Mouse (Mus musculus): ENCODE results near the gene Mical2. TPM values are rescaled to one million over a fixed set of nuclear protein-coding genes. Genes with fewer than 3 reads are reported as not detected.

Gene Mical2
- polyA plus RNA-seq (2015; fragmentation: Nextera tagmentation; extraction: Ambion mirVana) = 11.5 and 11.7 TPM in 2 replicates

- ATAC-seq (ENCODE audit: insufficient number of reproducible peaks, low FRiP score, low TSS enrichment, low read depth) = peak; percentile 94
- Histone ChIP-seq H3K27me3 (peaks cover 44% of the 10 kb centered on the region), H3K4me1 (peaks cover 27% of the 10 kb centered on the region), H3K27ac (replicated peaks) (no peak within 1 kb of the TSS), H3K4me3 (replicated peaks) (peak within 1 kb of the TSS; percentile 59), H3K36me3 (no peaks in the 10 kb centered on the region), H3K9ac (peak within 1 kb of the TSS; percentile 29; the same call in 1 of the 2 replicates), H3K9me3 (replicated peaks) (no peaks in the 10 kb centered on the region), H3K4me2 (replicated peaks) (peak within 1 kb of the TSS; percentile 99)
- under 1% methylated on average over 53 of the region's 53 CpGs for WGBS
These were observed at the start of gene Mical2 for GRCm38 (mm10) chr7:112225615-112226262. Mical2 (plus strand) TSS chr7:112225856.

DNA sequence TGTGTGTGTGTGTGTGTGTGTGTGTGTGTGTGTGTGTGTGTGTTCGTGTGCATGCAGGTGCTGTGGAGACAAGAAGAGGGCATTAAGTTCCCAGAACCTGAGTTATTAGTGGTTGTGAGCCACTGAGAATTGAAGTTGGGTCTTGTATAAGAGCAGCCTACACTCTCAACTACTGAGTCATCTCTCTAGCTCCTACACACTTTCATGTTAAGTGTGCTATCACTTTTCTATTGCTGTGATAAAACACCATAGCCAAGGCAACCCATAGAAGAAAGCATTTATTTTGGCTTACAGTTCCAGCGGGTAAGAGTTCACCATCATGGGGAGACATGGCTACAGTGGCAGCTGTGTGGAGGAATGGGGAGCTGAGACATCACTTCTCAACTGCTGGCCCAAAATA, 49.0 kb upstream of the Mical2 start:
- H3K4me1 ChIP-seq = peaks cover 12% of the 10 kb centered on the region
- no peak for ATAC-seq (ENCODE audit: insufficient number of reproducible peaks, low FRiP score, low TSS enrichment, low read depth)
- no peak overlapping the region for H3K9ac ChIP-seq
- no peak overlapping the region for H3K27ac ChIP-seq (replicated peaks)
- no peaks in the 10 kb centered on the region for H3K36me3 ChIP-seq
- no peak overlapping the region for H3K4me2 ChIP-seq (replicated peaks)
- H3K9me3 ChIP-seq (replicated peaks) = no peaks in the 10 kb centered on the region
- H3K27me3 ChIP-seq = no peaks in the 10 kb centered on the region
- no peak overlapping the region for H3K4me3 ChIP-seq (replicated peaks)
- WGBS = 84% methylated on average over 2 of the region's 2 CpGs

GRCm38 (mm10) chr7:112180235-112180705, 45.4 kb upstream of the Mical2 start:
- peak; percentile 87 for ATAC-seq (ENCODE audit: insufficient number of reproducible peaks, low FRiP score, low TSS enrichment, low read depth)
- peaks cover 12% of the 10 kb centered on the region for H3K4me1 ChIP-seq

GRCm38 (mm10) chr7:112183258-112183841, 42.3 kb upstream of the Mical2 start:
- H3K4me2 ChIP-seq (replicated peaks) = no peak overlapping the region
- H3K9ac ChIP-seq = no peak overlapping the region
- no peak overlapping the region for H3K27ac ChIP-seq (replicated peaks)
- no peak overlapping the region for H3K4me3 ChIP-seq (replicated peaks)
- peaks cover 16% of the 10 kb centered on the region for H3K4me1 ChIP-seq
- WGBS = 33% methylated on average over 5 of the region's 5 CpGs
- H3K36me3 ChIP-seq = no peaks in the 10 kb centered on the region
- H3K9me3 ChIP-seq (replicated peaks) = no peaks in the 10 kb centered on the region
- H3K27me3 ChIP-seq = no peaks in the 10 kb centered on the region
- no peak for ATAC-seq (ENCODE audit: insufficient number of reproducible peaks, low FRiP score, low TSS enrichment, low read depth)

More at GRCm38 (mm10) chr7:112180235-112180705, 45.4 kb upstream of the Mical2 start:
- Histone ChIP-seq H3K4me2 (replicated peaks) (peak overlapping the region; percentile 34), H3K9ac (no peak overlapping the region), H3K9me3 (replicated peaks) (no peaks in the 10 kb centered on the region), H3K27ac (replicated peaks) (peak overlapping the region; percentile 53), H3K4me3 (replicated peaks) (0 out of 2 replicates have a peak overlapping the region, but pooled peaks have one; percentile 12), H3K36me3 (no peaks in the 10 kb centered on the region), H3K27me3 (no peaks in the 10 kb centered on the region)
- WGBS = 8% methylated on average over 8 of the region's 10 CpGs

DNA sequence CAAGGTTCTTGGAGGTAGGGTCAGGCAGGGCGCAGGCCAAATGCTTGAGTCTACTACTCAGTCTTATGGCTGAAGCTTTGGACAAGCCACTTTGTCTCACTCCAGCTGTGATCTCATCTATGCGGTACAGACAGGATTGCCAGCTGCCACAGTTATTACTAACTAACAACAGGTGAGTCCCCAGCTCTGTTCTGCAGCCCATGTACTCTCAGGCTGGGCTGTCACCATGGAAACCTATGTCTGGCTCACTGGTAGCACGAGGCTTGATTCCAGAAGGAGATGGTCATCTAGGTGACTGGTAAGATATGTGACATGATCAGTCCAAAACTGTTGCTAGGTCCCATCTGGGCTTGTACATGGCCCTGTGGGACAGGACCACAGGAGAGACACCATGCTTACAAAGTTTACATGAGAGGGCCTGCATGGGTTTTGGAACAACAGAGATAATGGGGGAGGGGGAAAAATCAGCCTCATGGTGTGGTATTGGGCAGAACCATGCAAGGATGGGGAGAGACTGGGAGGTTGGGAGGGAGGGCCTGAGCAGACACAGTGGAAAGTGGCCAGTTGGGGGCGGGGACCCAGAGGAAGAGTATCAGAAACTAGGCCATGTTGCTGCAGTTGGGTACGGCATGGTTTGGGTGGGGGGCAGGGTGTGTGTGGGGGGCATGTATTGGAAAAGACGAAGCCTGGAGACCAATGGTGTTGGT, 41.0 kb upstream of the Mical2 start:
- no peaks in the 10 kb centered on the region for H3K27me3 ChIP-seq
- no peak overlapping the region for H3K4me2 ChIP-seq (replicated peaks)
- peaks cover 17% of the 10 kb centered on the region for H3K4me1 ChIP-seq
- WGBS = 71% methylated on average over 6 of the region's 6 CpGs
- no peaks in the 10 kb centered on the region for H3K9me3 ChIP-seq (replicated peaks)
- no peak overlapping the region for H3K4me3 ChIP-seq (replicated peaks)
- H3K9ac ChIP-seq = no peak overlapping the region
- no peaks in the 10 kb centered on the region for H3K36me3 ChIP-seq
- no peak overlapping the region for H3K27ac ChIP-seq (replicated peaks)
- no peak for ATAC-seq (ENCODE audit: insufficient number of reproducible peaks, low FRiP score, low TSS enrichment, low read depth)

GRCm38 (mm10) chr7:112185226-112185745, 40.4 kb upstream of the Mical2 start:
- no peaks in the 10 kb centered on the region for H3K27me3 ChIP-seq
- peaks cover 11% of the 10 kb centered on the region for H3K4me1 ChIP-seq
- H3K9me3 ChIP-seq (replicated peaks) = no peaks in the 10 kb centered on the region
- no peak overlapping the region for H3K9ac ChIP-seq
- ATAC-seq (ENCODE audit: insufficient number of reproducible peaks, low FRiP score, low TSS enrichment, low read depth) = no peak
- H3K4me2 ChIP-seq (replicated peaks) = no peak overlapping the region
- no peak overlapping the region for H3K27ac ChIP-seq (replicated peaks)
- H3K4me3 ChIP-seq (replicated peaks) = no peak overlapping the region
- H3K36me3 ChIP-seq = no peaks in the 10 kb centered on the region
- WGBS = 64% methylated on average over 9 of the region's 9 CpGs

GRCm38 (mm10) chr7:112186871-112187270, 38.8 kb upstream of the Mical2 start:
- H3K9ac ChIP-seq = no peak overlapping the region
- 80% methylated on average over 7 of the region's 7 CpGs for WGBS
- peaks cover 6% of the 10 kb centered on the region for H3K4me1 ChIP-seq
- H3K4me2 ChIP-seq (replicated peaks) = no peak overlapping the region
- H3K27ac ChIP-seq (replicated peaks) = no peak overlapping the region
- no peak for ATAC-seq (ENCODE audit: insufficient number of reproducible peaks, low FRiP score, low TSS enrichment, low read depth)
- H3K36me3 ChIP-seq = no peaks in the 10 kb centered on the region
- no peaks in the 10 kb centered on the region for H3K9me3 ChIP-seq (replicated peaks)
- H3K27me3 ChIP-seq = no peaks in the 10 kb centered on the region
- H3K4me3 ChIP-seq (replicated peaks) = no peak overlapping the region

GRCm38 (mm10) chr7:112187536-112188459, 37.9 kb upstream of the Mical2 start:
- WGBS = 55% methylated on average over 13 of the region's 13 CpGs
- no peak for ATAC-seq (ENCODE audit: insufficient number of reproducible peaks, low FRiP score, low TSS enrichment, low read depth)
- no peak overlapping the region for H3K4me2 ChIP-seq (replicated peaks)
- H3K4me3 ChIP-seq (replicated peaks) = no peak overlapping the region
- H3K9me3 ChIP-seq (replicated peaks) = no peaks in the 10 kb centered on the region
- peaks cover 6% of the 10 kb centered on the region for H3K4me1 ChIP-seq
- no peaks in the 10 kb centered on the region for H3K36me3 ChIP-seq
- no peak overlapping the region for H3K9ac ChIP-seq
- peak overlapping the region; percentile 24; the same call in 1 of the 2 replicates for H3K27ac ChIP-seq (replicated peaks)
- no peaks in the 10 kb centered on the region for H3K27me3 ChIP-seq

GRCm38 (mm10) chr7:112192237-112192636, 33.4 kb upstream of the Mical2 start:
- Histone ChIP-seq H3K9me3 (replicated peaks) (no peaks in the 10 kb centered on the region), H3K4me3 (replicated peaks) (no peak overlapping the region), H3K27me3 (no peaks in the 10 kb centered on the region), H3K9ac (no peak overlapping the region), H3K4me1 (peaks cover 6% of the 10 kb centered on the region; the same call in 1 of the 2 replicates), H3K27ac (replicated peaks) (no peak overlapping the region), H3K36me3 (no peaks in the 10 kb centered on the region), H3K4me2 (replicated peaks) (no peak overlapping the region)
- 74% methylated on average over 4 of the region's 4 CpGs for WGBS
- no peak for ATAC-seq (ENCODE audit: insufficient number of reproducible peaks, low FRiP score, low TSS enrichment, low read depth)

GRCm38 (mm10) chr7:112192778-112193177, 32.9 kb upstream of the Mical2 start:
- H3K9ac ChIP-seq = no peak overlapping the region
- no peaks in the 10 kb centered on the region for H3K9me3 ChIP-seq (replicated peaks)
- H3K27me3 ChIP-seq = no peaks in the 10 kb centered on the region
- no peak overlapping the region for H3K27ac ChIP-seq (replicated peaks)
- no peaks in the 10 kb centered on the region for H3K36me3 ChIP-seq
- 78% methylated on average over 5 of the region's 5 CpGs for WGBS
- H3K4me2 ChIP-seq (replicated peaks) = no peak overlapping the region
- no peak for ATAC-seq (ENCODE audit: insufficient number of reproducible peaks, low FRiP score, low TSS enrichment, low read depth)
- H3K4me3 ChIP-seq (replicated peaks) = no peak overlapping the region
- H3K4me1 ChIP-seq = peaks cover 6% of the 10 kb centered on the region; the same call in 1 of the 2 replicates
